Mouse (Mus musculus) E14TG2a.4 (cell line): ENCODE measurements around the gene Gm28308.

Source experiments
- CTCF ChIP-seq: conservative IDR thresholded peaks from 2 replicates; pipeline ENCODE4 v1.5.1; 2014; ENCODE audit warnings: low read length
- NANOG ChIP-seq: IDR thresholded peaks from 2 replicates; pipeline ENCODE4 v1.6.1; 2014; ENCODE audit warnings: borderline replicate concordance, low read length, mixed read lengths

DNA sequence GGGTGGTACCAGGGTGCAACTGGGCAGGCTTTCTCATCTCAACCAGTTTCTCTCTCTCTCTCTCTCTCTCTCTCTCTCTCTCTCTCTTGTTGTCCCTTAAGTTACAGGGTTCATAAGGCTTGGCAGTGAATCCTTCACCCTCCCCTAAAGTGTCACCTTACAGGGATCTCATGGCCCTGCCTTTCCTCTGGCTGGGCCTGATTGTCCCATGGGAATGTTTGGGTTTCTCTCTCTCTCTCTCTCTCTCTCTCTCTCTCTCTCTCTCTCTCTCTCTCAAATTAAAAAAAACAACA lies 5.5 kb downstream of the Gm28308 start:
- TF ChIP-seq CTCF, result no peak
- TF ChIP-seq NANOG, result no peak
